Mouse (Mus musculus) forebrain, embryonic 11.5 days (tissue): ENCODE data around the gene Rpl13a. TPM values are rescaled to one million over a fixed set of nuclear protein-coding genes. Genes with fewer than 3 reads are reported as not detected.
A peak's percentile ranks its signal among the peaks of the same experiment; 100 is the strongest.
"Not testable (repeated sequence)": the region's sequence is repeated elsewhere in the genome, so short reads cannot be mapped to it uniquely, and the experiment has no call there.

Source experiments
- ATAC-seq: fragments of 200-750 bp; cut with Nextera tagmentation; replicated peaks from 2 replicates; pipeline ENCODE4 v1.8.0; 2017; ENCODE audit warnings: moderate TSS enrichment; ENCODE audit not compliant: low FRiP score
- DNase-seq: peaks from one replicate; pipeline ENCODE4 v3.0.0-alpha.2; 2017; ENCODE audit warnings: low spot score
- H3K27ac ChIP-seq: fragments of 300-500 bp; sonication (generic); 2 replicates; pipeline ENCODE4 v1.5.1; 2014; ENCODE audit warnings: low read depth, low read length
- H3K27me3 ChIP-seq: fragments of 300-500 bp; sonication (generic); 2 replicates; pipeline ENCODE4 v1.6.1; 2014; ENCODE audit warnings: mild to moderate bottlenecking, low read length, mixed read lengths; ENCODE audit not compliant: control insufficient read depth, insufficient read depth
- H3K36me3 ChIP-seq: fragments of 300-500 bp; sonication (generic); 2 replicates; pipeline ENCODE4 v1.6.1; 2014; ENCODE audit warnings: mild to moderate bottlenecking, low read length, moderate library complexity, mixed read lengths; ENCODE audit not compliant: control insufficient read depth, insufficient read depth
- H3K4me1 ChIP-seq: fragments of 300-500 bp; sonication (generic); replicated peaks from 2 replicates; pipeline ENCODE4 v1.6.1; 2014; ENCODE audit warnings: low read length, mixed read lengths; ENCODE audit not compliant: control insufficient read depth, insufficient read depth
- H3K4me2 ChIP-seq: fragments of 300-500 bp; sonication (generic); 2 replicates; pipeline ENCODE4 v1.6.1; 2014; ENCODE audit warnings: low read depth, mild to moderate bottlenecking, low read length, moderate library complexity, mixed read lengths; ENCODE audit not compliant: severe bottlenecking
- H3K4me3 ChIP-seq: fragments of 300-500 bp; sonication (generic); 2 replicates; pipeline ENCODE4 v1.5.1; 2014; ENCODE audit warnings: low read depth, low read length
- H3K9ac ChIP-seq: fragments of 300-500 bp; sonication (generic); 2 replicates; pipeline ENCODE4 v1.6.1; 2014; ENCODE audit warnings: low read length
- H3K9me3 ChIP-seq: fragments of 300-500 bp; sonication (generic); 2 replicates; pipeline ENCODE4 v1.6.1; 2016; ENCODE audit warnings: low read length, mixed read lengths; ENCODE audit not compliant: control insufficient read depth
- WGBS: fragments of 180-500 bp; shearing (Covaris S2); extraction: QIAGEN DNeasy Blood & Tissue Kit; methylation state at CpG from one replicate; pipeline ENCODE4 v1.1.7; 2014; 5-methylcytosine and 5-hydroxymethylcytosine counted together
- polyA plus RNA-seq: library from polyadenylated mRNA; unstranded; fragments of >200 nt; fragmentation: Nextera tagmentation; extraction: Ambion mirVana; gene quantifications from 2 replicates; pipeline ENCODE4 v1.2.1, GENCODE M21; 2014

The Rpl13a gene
- polyA plus RNA-seq, 1 experiment from 2014 or later = 1,164 TPM

GRCm38 (mm10) chr7:45098541-45099240, 29.9 kb downstream of the Rpl13a start:
- Histone ChIP-seq H3K4me3 (no peak overlapping the region), H3K9me3 (no peaks in the 10 kb centered on the region), H3K9ac (no peak overlapping the region), H3K36me3 (no peaks in the 10 kb centered on the region), H3K27ac (no peak overlapping the region), H3K27me3 (no peaks in the 10 kb centered on the region), H3K4me2 (no peak overlapping the region), H3K4me1 (no peaks in the 10 kb centered on the region)
- 88% methylated on average over 8 of the region's 8 CpGs for WGBS
- ATAC-seq = no peak
- DNase-seq = no peak

GRCm38 (mm10) chr7:45097479-45097878, 31.1 kb downstream of the Rpl13a start:
- H3K36me3 ChIP-seq = no peaks in the 10 kb centered on the region
- no peak overlapping the region for H3K9ac ChIP-seq
- H3K27ac ChIP-seq = no peak overlapping the region
- 61% methylated on average over 6 of the region's 6 CpGs for WGBS
- no peak overlapping the region for H3K4me2 ChIP-seq
- no peak overlapping the region for H3K4me3 ChIP-seq
- no peaks in the 10 kb centered on the region for H3K9me3 ChIP-seq
- H3K4me1 ChIP-seq = no peaks in the 10 kb centered on the region
- ATAC-seq (no peak), DNase-seq (no peak)
- H3K27me3 ChIP-seq = no peaks in the 10 kb centered on the region

GRCm38 (mm10) chr7:45095965-45096364, 32.6 kb downstream of the Rpl13a start:
- not testable (repeated sequence) for H3K36me3 ChIP-seq, H3K27ac ChIP-seq, DNase-seq, H3K9ac ChIP-seq, H3K4me2 ChIP-seq, H3K4me1 ChIP-seq, H3K9me3 ChIP-seq, H3K27me3 ChIP-seq, ATAC-seq, H3K4me3 ChIP-seq
- WGBS = 94% methylated on average over 14 of the region's 14 CpGs

- ATAC-seq (no peak), DNase-seq (no peak)
- no peak overlapping the region for H3K9ac ChIP-seq
- WGBS = 86% methylated on average over 6 of the region's 6 CpGs
- H3K4me1 ChIP-seq = peaks cover 3% of the 10 kb centered on the region; the same call in 1 of the 2 replicates
- no peaks in the 10 kb centered on the region for H3K9me3 ChIP-seq
- H3K27ac ChIP-seq = no peak overlapping the region
- no peaks in the 10 kb centered on the region for H3K36me3 ChIP-seq
- H3K4me2 ChIP-seq = no peak overlapping the region
- H3K27me3 ChIP-seq = no peaks in the 10 kb centered on the region
- H3K4me3 ChIP-seq = no peak overlapping the region
Observed at GRCm38 (mm10) chr7:45095367-45095766, 33.2 kb downstream of the Rpl13a start.

- Histone ChIP-seq H3K4me2 (no peak overlapping the region), H3K9ac (no peak overlapping the region), H3K4me1 (peaks cover 3% of the 10 kb centered on the region; the same call in 1 of the 2 replicates), H3K36me3 (no peaks in the 10 kb centered on the region), H3K27ac (no peak overlapping the region), H3K9me3 (no peaks in the 10 kb centered on the region), H3K27me3 (no peaks in the 10 kb centered on the region), H3K4me3 (no peak overlapping the region)
- DNase-seq (no peak), ATAC-seq (no peak)
- WGBS = 75% methylated on average over 7 of the region's 7 CpGs
Observed at GRCm38 (mm10) chr7:45094121-45094520, 34.4 kb downstream of the Rpl13a start.

GRCm38 (mm10) chr7:45093516-45093905, 35.0 kb downstream of the Rpl13a start:
- Histone ChIP-seq H3K36me3 (no peaks in the 10 kb centered on the region), H3K4me1 (peaks cover 3% of the 10 kb centered on the region; the same call in 1 of the 2 replicates), H3K9me3 (no peaks in the 10 kb centered on the region), H3K27me3 (no peaks in the 10 kb centered on the region), H3K27ac (no peak overlapping the region), H3K9ac (no peak overlapping the region), H3K4me3 (no peak overlapping the region), H3K4me2 (no peak overlapping the region)
- WGBS = 29% methylated on average over 18 of the region's 18 CpGs
- ATAC-seq = no peak
- DNase-seq = peak; percentile 68

- Histone ChIP-seq H3K27ac (no peak overlapping the region), H3K4me1 (peaks cover 3% of the 10 kb centered on the region; the same call in 1 of the 2 replicates)
- no peak for DNase-seq
Observed at GRCm38 (mm10) chr7:45092828-45093515, 35.6 kb downstream of the Rpl13a start.

GRCm38 (mm10) chr7:45092048-45092447, 36.5 kb downstream of the Rpl13a start, which contains the start of gene Rcn3:
TSS of gene Rcn3 (minus strand) at chr7:45092221.
- DNase-seq (peak; percentile 94), ATAC-seq (peak; percentile 95)
- under 1% methylated on average over 16 of the region's 16 CpGs for WGBS
- H3K9me3 ChIP-seq = no peaks in the 10 kb centered on the region
- H3K36me3 ChIP-seq = no peaks in the 10 kb centered on the region
- peaks cover 3% of the 10 kb centered on the region; the same call in 1 of the 2 replicates for H3K4me1 ChIP-seq
- peak within 1 kb of the TSS; percentile 58 for H3K9ac ChIP-seq
- H3K27me3 ChIP-seq = no peaks in the 10 kb centered on the region
- no peak within 1 kb of the TSS for H3K27ac ChIP-seq
- peak within 1 kb of the TSS; percentile 46 for H3K4me3 ChIP-seq
- H3K4me2 ChIP-seq = peak within 1 kb of the TSS; percentile 64

More at GRCm38 (mm10) chr7:45092828-45093515, 35.6 kb downstream of the Rpl13a start:
- H3K4me3 ChIP-seq = no peak overlapping the region
- no peaks in the 10 kb centered on the region for H3K36me3 ChIP-seq
- no peaks in the 10 kb centered on the region for H3K27me3 ChIP-seq
- no peaks in the 10 kb centered on the region for H3K9me3 ChIP-seq
- H3K9ac ChIP-seq = no peak overlapping the region
- no peak for ATAC-seq
- WGBS = 60% methylated on average over 12 of the region's 12 CpGs
- H3K4me2 ChIP-seq = no peak overlapping the region
